Mouse (Mus musculus): ENCODE data around the gene Gusb.

DNA sequence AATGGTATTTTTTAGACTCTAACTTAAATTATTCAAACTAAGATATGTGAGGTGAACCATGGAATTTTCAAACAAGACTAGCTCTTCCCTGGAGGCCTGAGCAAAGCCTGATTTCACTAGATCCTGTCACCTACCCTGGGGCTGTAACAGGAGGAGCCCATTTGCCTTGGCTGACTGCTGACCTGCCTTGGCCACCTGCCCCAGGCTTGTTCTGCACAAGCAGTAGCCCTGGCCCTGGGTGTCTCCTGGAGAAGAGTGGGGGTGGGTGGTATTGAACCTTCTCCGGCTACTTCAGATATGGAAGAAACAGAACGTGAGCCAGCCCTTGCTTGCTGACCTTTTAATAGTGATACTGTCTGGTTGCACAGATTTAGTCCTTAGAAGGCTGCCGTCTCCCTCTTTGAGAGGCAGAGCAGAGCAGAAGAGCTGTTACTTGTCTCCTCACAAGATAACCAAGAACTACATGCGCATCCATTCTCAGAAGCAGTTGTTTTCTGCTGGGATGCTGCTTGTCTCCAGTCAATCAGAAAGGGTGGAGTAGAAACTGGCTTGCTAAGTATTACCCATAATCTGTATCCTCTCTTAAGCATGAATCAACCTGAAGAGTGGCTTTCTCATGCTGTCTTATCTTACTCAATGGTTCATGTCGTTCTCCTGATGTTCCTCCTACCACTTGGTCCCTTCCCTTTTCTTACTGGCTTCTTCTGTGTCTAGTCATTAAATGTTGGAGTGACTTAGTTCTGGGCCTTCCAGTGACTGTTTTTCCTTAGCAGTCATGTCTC lies 48.2 kb downstream of the Gusb start:
- TF ChIP-seq POLR2A (IDR thresholded peaks at IDR 0.05; ENCODE audit: control insufficient read depth, extremely low read depth, insufficient read depth, low read length, poor library complexity) (no peak), CTCF (IDR thresholded peaks at IDR 0.05; ENCODE audit: borderline replicate concordance, control insufficient read depth, extremely low read depth, insufficient read depth, low read length, poor library complexity) (no peak)

Measured in thymus, adult 2 months (tissue).